Mouse (Mus musculus) ES-CJ7 (cell line): ENCODE data around the gene Anks1.

Experiments used
- DNase-seq: peaks from one replicate; pipeline ENCODE4 v3.0.0; 2011; ENCODE audit warnings: low read depth, low spot score

The Anks1 gene

GRCm38 (mm10) chr17:28019785-28020696 lies 110.9 kb downstream of the Anks1 start:
- DNase-seq: peak; percentile 54

- DNase-seq: no peak
Observed at GRCm38 (mm10) chr17:28021911-28022310, 112.8 kb downstream of the Anks1 start.

- no peak for DNase-seq
Observed at GRCm38 (mm10) chr17:28022854-28023655, 113.9 kb downstream of the Anks1 start.

GRCm38 (mm10) chr17:28025541-28025961 lies 116.4 kb downstream of the Anks1 start:
- no peak for DNase-seq

GRCm38 (mm10) chr17:28026111-28026872 lies 117.2 kb downstream of the Anks1 start:
- no peak for DNase-seq

- no peak for DNase-seq
Observed at GRCm38 (mm10) chr17:28027197-28027596, 118.1 kb downstream of the Anks1 start.

GRCm38 (mm10) chr17:28028236-28028635 lies 119.1 kb downstream of the Anks1 start:
- DNase-seq: no peak

GRCm38 (mm10) chr17:28029308-28029707 lies 120.2 kb downstream of the Anks1 start:
- peak; percentile 49 for DNase-seq

GRCm38 (mm10) chr17:28030446-28030845 lies 121.3 kb downstream of the Anks1 start:
- no peak for DNase-seq

GRCm38 (mm10) chr17:28031281-28031941 lies 122.3 kb downstream of the Anks1 start:
- no peak for DNase-seq

- no peak for DNase-seq
Observed at GRCm38 (mm10) chr17:28032219-28032618, 123.1 kb downstream of the Anks1 start.

- DNase-seq: no peak
Observed at GRCm38 (mm10) chr17:28033046-28033580, 124.0 kb downstream of the Anks1 start.

- DNase-seq: no peak
Observed at GRCm38 (mm10) chr17:28034986-28035385, 125.9 kb downstream of the Anks1 start.

- no peak for DNase-seq
Observed at GRCm38 (mm10) chr17:28036813-28037756, 128.0 kb downstream of the Anks1 start.

GRCm38 (mm10) chr17:28040620-28041019 lies 131.5 kb downstream of the Anks1 start:
- no peak for DNase-seq

GRCm38 (mm10) chr17:28041298-28041697 lies 132.2 kb downstream of the Anks1 start:
- DNase-seq: no peak

GRCm38 (mm10) chr17:28042299-28042771 lies 133.2 kb downstream of the Anks1 start:
- peak; percentile 31 for DNase-seq

GRCm38 (mm10) chr17:28047017-28047416 lies 137.9 kb downstream of the Anks1 start:
- no peak for DNase-seq

- no peak for DNase-seq
Observed at GRCm38 (mm10) chr17:28047520-28047919, 138.4 kb downstream of the Anks1 start.

- DNase-seq: peak; percentile 87
Observed at GRCm38 (mm10) chr17:28048425-28048824, 139.3 kb downstream of the Anks1 start.
